Mouse (Mus musculus) ES-E14 (cell line): Measurements from ENCODE around the gene Arhgef10l.

Experiments used
- CHD2 ChIP-seq: IDR thresholded peaks from 2 replicates; pipeline ENCODE4 v1.6.1; 2014; ENCODE audit warnings: mild to moderate bottlenecking, low read depth, low read length, inconsistent platforms
- HCFC1 ChIP-seq: IDR thresholded peaks from 2 replicates; pipeline ENCODE4 v1.6.1; 2012; ENCODE audit warnings: low read length, inconsistent platforms, borderline replicate concordance; ENCODE audit not compliant: insufficient read depth
- MAFK ChIP-seq: IDR thresholded peaks from 2 replicates; pipeline ENCODE4 v1.6.1; 2014; ENCODE audit warnings: mild to moderate bottlenecking, low read depth, low read length, inconsistent platforms; ENCODE audit not compliant: insufficient read depth
- ZC3H11A ChIP-seq: IDR thresholded peaks from 2 replicates; pipeline ENCODE4 v1.6.1; 2012; ENCODE audit warnings: low read depth, mild to moderate bottlenecking, inconsistent platforms, low read length, borderline replicate concordance
- ZNF384 ChIP-seq: IDR thresholded peaks from 2 replicates; pipeline ENCODE4 v1.6.1; 2012; ENCODE audit warnings: low read depth, low read length, inconsistent platforms

GRCm38 (mm10) chr4:140639431-140640241, 26.2 kb downstream of the Arhgef10l start:
- TF ChIP-seq ZNF384 = no peak
- TF ChIP-seq HCFC1 = no peak
- TF ChIP-seq CHD2 = no peak
- no peak for TF ChIP-seq MAFK
- no peak for TF ChIP-seq ZC3H11A
